Mouse (Mus musculus) lung, postnatal 0 days (tissue): ENCODE data around the gene Zfp1. TPM values are rescaled to one million over a fixed set of nuclear protein-coding genes. Genes with fewer than 3 reads are reported as not detected.
A peak's percentile ranks its signal among the peaks of the same experiment; 100 is the strongest.

Experiments
- ATAC-seq: fragments of 200-750 bp; cut with Nextera tagmentation; 2 replicates; pipeline ENCODE4 v1.8.0; 2017; ENCODE audit warnings: moderate library complexity
- DNase-seq: peaks from one replicate; pipeline ENCODE4 v3.0.0-alpha.2; 2016; ENCODE audit warnings: low spot score
- H3K27ac ChIP-seq: fragments of 300-500 bp; sonication (generic); 2 replicates; pipeline ENCODE4 v1.5.1; 2014; ENCODE audit warnings: antibody characterized with exemption, mild to moderate bottlenecking, low read length, mixed read lengths
- H3K27me3 ChIP-seq: fragments of 300-500 bp; sonication (generic); replicated peaks from 2 replicates; pipeline ENCODE4 v1.6.1; 2014; ENCODE audit warnings: low read length, mixed read lengths; ENCODE audit not compliant: insufficient read depth
- H3K36me3 ChIP-seq: fragments of 300-500 bp; sonication (generic); 2 replicates; pipeline ENCODE4 v1.6.1; 2014; ENCODE audit warnings: low read length, mixed read lengths; ENCODE audit not compliant: insufficient read depth
- H3K4me1 ChIP-seq: fragments of 300-500 bp; sonication (generic); 2 replicates; pipeline ENCODE4 v1.6.1; 2014; ENCODE audit warnings: antibody characterized with exemption, low read depth, low read length, mixed read lengths; ENCODE audit not compliant: insufficient read depth
- H3K4me2 ChIP-seq: fragments of 300-500 bp; sonication (generic); replicated peaks from 2 replicates; pipeline ENCODE4 v1.6.1; 2014; ENCODE audit warnings: low read depth, mild to moderate bottlenecking, low read length, moderate library complexity, mixed read lengths
- H3K4me3 ChIP-seq: fragments of 300-500 bp; sonication (generic); 2 replicates; pipeline ENCODE4 v1.5.1; 2014; ENCODE audit warnings: low read depth, low read length
- H3K9ac ChIP-seq: fragments of 300-500 bp; sonication (generic); replicated peaks from 2 replicates; pipeline ENCODE4 v1.6.1; 2014; ENCODE audit warnings: low read depth, mild to moderate bottlenecking
- H3K9me3 ChIP-seq: fragments of 300-500 bp; sonication (generic); 2 replicates; pipeline ENCODE4 v1.6.1; 2016; ENCODE audit warnings: low read length, mixed read lengths
- CTCF ChIP-seq: IDR thresholded peaks from 2 replicates; pipeline ENCODE4 v1.5.1; 2016; ENCODE audit warnings: antibody characterized with exemption, mild to moderate bottlenecking
- EP300 ChIP-seq: IDR thresholded peaks from 2 replicates; pipeline ENCODE4 v1.6.1; 2016; ENCODE audit warnings: antibody characterized with exemption, mild to moderate bottlenecking, control low read depth
- WGBS: fragments of 180-500 bp; shearing (Covaris S2); extraction: QIAGEN DNeasy Blood & Tissue Kit; methylation state at CpG from one replicate; pipeline ENCODE4 v1.1.7; 2014; 5-methylcytosine and 5-hydroxymethylcytosine counted together
- polyA plus RNA-seq: library from polyadenylated mRNA; unstranded; fragments of >200 nt; fragmentation: Nextera tagmentation; extraction: Ambion mirVana; gene quantifications from 2 replicates; pipeline ENCODE4 v1.2.1, GENCODE M21; 2015

Gene Zfp1
- polyA plus RNA-seq, 1 experiment from 2014 or later: 11.1 TPM

- H3K36me3 ChIP-seq: peaks cover 15% of the 10 kb centered on the region
- TF ChIP-seq CTCF: no peak
- no peak for TF ChIP-seq EP300
- DNase-seq (no peak), ATAC-seq (no peak)
- no peak overlapping the region for H3K27ac ChIP-seq
- WGBS: 100% methylated on average over 1 of the region's 1 CpGs
- no peak overlapping the region for H3K9ac ChIP-seq
- H3K4me3 ChIP-seq: no peak overlapping the region
- H3K9me3 ChIP-seq: no peaks in the 10 kb centered on the region
- H3K27me3 ChIP-seq: no peaks in the 10 kb centered on the region
- H3K4me1 ChIP-seq: peaks cover 3% of the 10 kb centered on the region; the same call in 1 of the 2 replicates
- no peak overlapping the region for H3K4me2 ChIP-seq
These were observed 66.0 kb downstream of the Zfp1 start for GRCm38 (mm10) chr8:111709223-111709622.

GRCm38 (mm10) chr8:111710777-111711485 lies 67.7 kb downstream of the Zfp1 start:
- TF ChIP-seq CTCF: no peak
- no peak for TF ChIP-seq EP300
- Histone ChIP-seq H3K4me2 (no peak overlapping the region), H3K27ac (no peak overlapping the region), H3K9ac (no peak overlapping the region), H3K4me1 (no peaks in the 10 kb centered on the region), H3K4me3 (no peak overlapping the region), H3K9me3 (no peaks in the 10 kb centered on the region), H3K36me3 (peaks cover 22% of the 10 kb centered on the region), H3K27me3 (no peaks in the 10 kb centered on the region)
- DNase-seq (no peak), ATAC-seq (no peak)
- WGBS: 87% methylated on average over 20 of the region's 20 CpGs

DNA sequence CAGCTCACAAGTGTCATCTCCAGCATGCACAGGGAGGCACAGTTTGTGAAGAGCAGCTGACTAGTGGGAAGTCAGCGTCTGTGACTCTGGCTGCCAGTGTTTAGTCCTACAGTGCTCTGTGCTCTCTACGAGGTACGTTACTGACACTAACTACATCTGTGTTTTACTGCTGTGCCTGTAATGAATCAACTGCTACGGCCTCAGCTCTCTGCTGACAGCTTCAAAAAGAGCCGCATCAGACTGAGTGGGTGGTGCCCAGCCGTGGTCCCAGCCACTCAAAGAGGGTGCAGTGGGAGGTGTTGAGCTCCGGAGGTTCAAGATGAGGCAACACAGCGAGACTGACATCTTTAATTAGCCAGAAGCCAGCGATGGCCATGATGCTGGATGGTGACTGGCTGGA lies 68.9 kb downstream of the Zfp1 start:
- 77% methylated on average over 9 of the region's 9 CpGs for WGBS
- no peaks in the 10 kb centered on the region for H3K4me1 ChIP-seq
- no peak overlapping the region for H3K27ac ChIP-seq
- no peak overlapping the region for H3K4me2 ChIP-seq
- no peak overlapping the region for H3K4me3 ChIP-seq
- no peaks in the 10 kb centered on the region for H3K9me3 ChIP-seq
- peaks cover 22% of the 10 kb centered on the region for H3K36me3 ChIP-seq
- TF ChIP-seq CTCF (no peak), EP300 (no peak)
- H3K9ac ChIP-seq: no peak overlapping the region
- H3K27me3 ChIP-seq: no peaks in the 10 kb centered on the region
- no peak for ATAC-seq
- DNase-seq: no peak

GRCm38 (mm10) chr8:111712588-111712987 lies 69.4 kb downstream of the Zfp1 start:
- no peaks in the 10 kb centered on the region for H3K27me3 ChIP-seq
- H3K36me3 ChIP-seq: peaks cover 22% of the 10 kb centered on the region
- no peak overlapping the region for H3K4me3 ChIP-seq
- H3K27ac ChIP-seq: no peak overlapping the region
- TF ChIP-seq CTCF (peak; percentile 86), EP300 (no peak)
- 67% methylated on average over 6 of the region's 6 CpGs for WGBS
- no peak overlapping the region for H3K9ac ChIP-seq
- H3K9me3 ChIP-seq: no peaks in the 10 kb centered on the region
- H3K4me1 ChIP-seq: 0 out of 2 replicates have a peak, but pooled peaks cover 4% of the 10 kb centered on the region
- DNase-seq: peak; percentile 76
- peak; percentile 37; the same call in 1 of the 2 replicates for ATAC-seq
- H3K4me2 ChIP-seq: no peak overlapping the region

DNA sequence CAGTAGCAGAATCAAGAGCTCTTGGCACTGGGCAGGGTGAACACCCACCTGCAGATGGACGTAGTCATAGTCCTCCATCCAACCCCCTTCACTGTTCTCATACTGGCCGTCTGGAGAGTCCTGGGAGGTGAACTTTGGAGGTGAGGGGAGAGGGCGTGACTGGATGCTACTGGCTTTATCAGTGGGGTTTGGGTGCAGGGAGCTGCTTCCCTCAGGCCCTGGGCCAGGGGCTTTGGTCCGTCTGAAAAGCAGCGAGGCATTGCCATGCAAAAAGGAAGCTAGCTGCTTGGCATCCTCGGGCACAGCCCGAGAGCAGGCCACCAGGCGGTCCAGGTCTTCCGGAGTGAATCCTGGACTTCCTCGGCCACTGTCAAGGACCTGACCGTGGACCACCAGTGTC lies 70.1 kb downstream of the Zfp1 start:
- H3K4me3 ChIP-seq: no peak overlapping the region
- H3K9ac ChIP-seq: no peak overlapping the region
- H3K27ac ChIP-seq: no peak overlapping the region
- H3K27me3 ChIP-seq: no peaks in the 10 kb centered on the region
- ATAC-seq (no peak), DNase-seq (no peak)
- no peak overlapping the region for H3K4me2 ChIP-seq
- no peaks in the 10 kb centered on the region for H3K9me3 ChIP-seq
- no peak for TF ChIP-seq CTCF
- TF ChIP-seq EP300: no peak
- WGBS: 85% methylated on average over 11 of the region's 11 CpGs
- H3K4me1 ChIP-seq: 0 out of 2 replicates have a peak, but pooled peaks cover 4% of the 10 kb centered on the region
- H3K36me3 ChIP-seq: peaks cover 22% of the 10 kb centered on the region

- Histone ChIP-seq H3K27me3 (no peaks in the 10 kb centered on the region), H3K9me3 (no peaks in the 10 kb centered on the region), H3K27ac (no peak overlapping the region), H3K9ac (no peak overlapping the region), H3K4me3 (no peak overlapping the region), H3K36me3 (peaks cover 22% of the 10 kb centered on the region), H3K4me2 (no peak overlapping the region), H3K4me1 (0 out of 2 replicates have a peak, but pooled peaks cover 4% of the 10 kb centered on the region)
- DNase-seq: no peak
- TF ChIP-seq CTCF (no peak), EP300 (no peak)
- no peak for ATAC-seq
- WGBS: 92% methylated on average over 25 of the region's 25 CpGs
These were observed 70.6 kb downstream of the Zfp1 start for GRCm38 (mm10) chr8:111713817-111714216.
